Mouse (Mus musculus): ENCODE measurements at regions not wholly inside any gene's neighbourhood (a gene's known extent, or its start where the extent isn't known, plus 50 kb on each side); places are given as distances from the start of the nearest gene placed in this dataset.

GRCm38 (mm10) chr2:75287900-75288299, 371.2 kb upstream of the Hnrnpa3 start:
- Histone ChIP-seq H3K4me3 (no peak overlapping the region), H3K36me3 (no peaks in the 10 kb centered on the region), H3K9me3 (no peaks in the 10 kb centered on the region), H3K27ac (no peak overlapping the region), H3K4me1 (replicated peaks) (no peaks in the 10 kb centered on the region), H3K27me3 (ENCODE audit: insufficient read depth, poor library complexity, severe bottlenecking) (no peaks in the 10 kb centered on the region)
- WGBS = 91% methylated on average over 1 of the region's 1 CpGs
- no peak for DNase-seq (ENCODE audit: low spot score)

DNA sequence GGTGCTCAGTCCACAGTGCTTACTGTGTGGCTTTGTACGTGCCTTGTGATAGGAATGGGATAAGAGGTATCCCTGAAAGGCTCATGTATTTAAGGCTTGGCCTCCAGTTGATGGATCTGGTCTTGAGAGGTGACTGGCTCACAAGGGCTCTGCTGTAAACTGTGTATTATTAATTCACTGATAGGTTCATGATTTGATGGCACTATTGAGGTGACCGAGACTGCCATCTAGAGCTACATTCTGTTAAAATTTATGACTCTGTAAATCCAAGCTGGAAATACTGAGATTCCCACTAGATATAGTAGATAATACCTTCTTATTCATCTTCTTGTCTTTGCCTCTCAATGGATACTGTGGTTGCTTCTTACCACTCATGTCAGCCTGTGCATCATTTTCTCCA, 367.4 kb upstream of the Hnrnpa3 start:
- no peak for DNase-seq (ENCODE audit: low spot score)
- Histone ChIP-seq H3K27me3 (ENCODE audit: insufficient read depth, poor library complexity, severe bottlenecking) (no peaks in the 10 kb centered on the region), H3K4me3 (no peak overlapping the region), H3K27ac (no peak overlapping the region), H3K4me1 (replicated peaks) (no peaks in the 10 kb centered on the region), H3K36me3 (no peaks in the 10 kb centered on the region), H3K9me3 (no peaks in the 10 kb centered on the region)
- 95% methylated on average over 2 of the region's 2 CpGs for WGBS

- Histone ChIP-seq H3K27me3 (ENCODE audit: insufficient read depth, poor library complexity, severe bottlenecking) (0 out of 2 replicates have a peak, but pooled peaks cover 3% of the 10 kb centered on the region), H3K9me3 (no peaks in the 10 kb centered on the region), H3K27ac (no peak overlapping the region), H3K4me3 (no peak overlapping the region), H3K4me1 (replicated peaks) (no peaks in the 10 kb centered on the region; the same call in 1 of the 2 replicates), H3K36me3 (no peaks in the 10 kb centered on the region)
- WGBS = 80% methylated on average over 3 of the region's 3 CpGs
- no peak for DNase-seq (ENCODE audit: low spot score)
Measured at GRCm38 (mm10) chr2:75306821-75307220, 352.2 kb upstream of the Hnrnpa3 start.

GRCm38 (mm10) chr2:75311191-75311590, 347.9 kb upstream of the Hnrnpa3 start:
- Histone ChIP-seq H3K27ac (no peak overlapping the region), H3K27me3 (ENCODE audit: insufficient read depth, poor library complexity, severe bottlenecking) (peaks cover 6% of the 10 kb centered on the region; the same call in 1 of the 2 replicates), H3K36me3 (no peaks in the 10 kb centered on the region), H3K4me3 (no peak overlapping the region), H3K4me1 (replicated peaks) (no peaks in the 10 kb centered on the region; the same call in 1 of the 2 replicates), H3K9me3 (no peaks in the 10 kb centered on the region)
- WGBS = 56% methylated on average over 4 of the region's 4 CpGs
- DNase-seq (ENCODE audit: low spot score) = no peak

DNA sequence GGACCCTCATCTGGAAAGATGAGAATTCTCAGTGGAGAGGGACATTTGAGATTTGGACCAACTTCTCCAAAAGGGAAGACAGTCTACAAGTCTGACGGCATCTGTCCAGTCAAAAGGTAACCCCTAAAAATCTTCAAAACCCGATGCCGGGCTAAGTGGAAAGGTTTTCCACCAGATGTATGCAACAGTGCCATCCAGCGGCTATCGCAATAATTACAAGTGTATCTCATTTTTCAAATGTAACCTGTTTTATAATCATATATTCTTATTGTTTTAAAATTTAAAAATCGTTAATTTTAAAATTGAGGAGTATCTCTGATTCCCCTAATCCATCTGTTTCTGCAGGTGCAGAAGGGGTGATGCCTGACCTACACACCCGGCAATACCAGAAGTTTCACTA, 346.8 kb upstream of the Hnrnpa3 start:
- H3K4me1 ChIP-seq (replicated peaks) = no peaks in the 10 kb centered on the region; the same call in 1 of the 2 replicates
- no peak overlapping the region for H3K27ac ChIP-seq
- peaks cover 6% of the 10 kb centered on the region; the same call in 1 of the 2 replicates for H3K27me3 ChIP-seq (ENCODE audit: insufficient read depth, poor library complexity, severe bottlenecking)
- H3K36me3 ChIP-seq = no peaks in the 10 kb centered on the region
- H3K4me3 ChIP-seq = no peak overlapping the region
- no peaks in the 10 kb centered on the region for H3K9me3 ChIP-seq
- WGBS = 26% methylated on average over 7 of the region's 7 CpGs
- peak; percentile 29 for DNase-seq (ENCODE audit: low spot score)

DNA sequence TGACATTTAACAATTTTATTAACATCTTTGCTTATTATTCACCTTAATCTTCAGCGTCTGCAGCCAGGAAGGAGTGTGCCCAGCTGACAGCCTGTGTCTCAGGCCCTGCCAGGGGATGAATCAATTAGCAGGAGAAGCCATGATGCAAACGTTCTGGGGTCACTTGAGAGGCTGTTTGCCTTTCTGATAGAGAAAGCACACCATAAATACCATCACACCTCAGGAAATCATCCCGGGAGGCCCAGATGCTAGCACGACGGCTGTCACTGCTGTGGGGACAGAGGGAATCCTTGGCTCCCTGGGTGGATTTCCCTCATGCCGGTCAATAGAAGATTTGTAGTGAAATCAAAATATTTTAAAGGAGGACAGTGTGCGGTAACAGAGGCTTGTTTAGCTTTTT, 343.7 kb upstream of the Hnrnpa3 start:
- H3K27me3 ChIP-seq (ENCODE audit: insufficient read depth, poor library complexity, severe bottlenecking) = peaks cover 6% of the 10 kb centered on the region; the same call in 1 of the 2 replicates
- no peak for DNase-seq (ENCODE audit: low spot score)
- H3K9me3 ChIP-seq = no peaks in the 10 kb centered on the region
- WGBS = 56% methylated on average over 7 of the region's 7 CpGs
- no peak overlapping the region for H3K4me3 ChIP-seq
- no peak overlapping the region for H3K27ac ChIP-seq
- no peaks in the 10 kb centered on the region for H3K36me3 ChIP-seq
- H3K4me1 ChIP-seq (replicated peaks) = no peaks in the 10 kb centered on the region; the same call in 1 of the 2 replicates

GRCm38 (mm10) chr2:75318190-75318589, 340.9 kb upstream of the Hnrnpa3 start:
- no peaks in the 10 kb centered on the region for H3K27me3 ChIP-seq (ENCODE audit: insufficient read depth, poor library complexity, severe bottlenecking)
- no peak for DNase-seq (ENCODE audit: low spot score)

DNA sequence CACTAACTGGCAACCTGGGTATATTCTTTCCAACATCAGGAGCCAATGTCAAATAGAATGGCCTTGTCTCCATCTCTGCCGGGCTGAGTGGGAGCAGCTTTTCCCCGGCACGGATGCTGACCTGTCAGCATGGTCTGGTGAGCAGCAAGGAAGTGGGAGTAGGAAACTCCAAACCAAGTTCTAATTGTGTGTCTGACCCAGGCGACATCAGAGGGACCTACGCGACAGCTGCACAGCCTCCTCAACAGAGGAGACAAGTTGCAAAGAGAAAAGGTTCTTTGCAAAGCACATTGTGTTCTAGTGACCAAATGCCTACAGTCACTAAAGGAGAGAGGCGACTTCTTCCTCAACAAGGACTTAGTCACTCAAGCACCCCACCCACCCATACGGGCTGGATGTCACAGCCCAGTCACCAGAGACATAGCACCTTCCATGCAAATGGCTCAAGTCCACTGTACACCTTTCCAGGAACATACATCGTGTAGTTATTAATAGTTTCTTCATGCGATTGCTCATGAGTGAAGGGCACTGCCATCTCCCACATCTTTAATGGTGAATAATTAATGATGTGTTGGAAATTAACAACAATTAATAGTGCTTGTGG, 334.8 kb upstream of the Hnrnpa3 start:
- no peak for DNase-seq (ENCODE audit: low spot score)
- WGBS = 81% methylated on average over 10 of the region's 10 CpGs

More at GRCm38 (mm10) chr2:75318190-75318589, 340.9 kb upstream of the Hnrnpa3 start:
- Histone ChIP-seq H3K27ac (no peak overlapping the region), H3K4me3 (no peak overlapping the region), H3K36me3 (no peaks in the 10 kb centered on the region), H3K9me3 (no peaks in the 10 kb centered on the region), H3K4me1 (replicated peaks) (no peaks in the 10 kb centered on the region)
- 56% methylated on average over 5 of the region's 5 CpGs for WGBS

GRCm38 (mm10) chr2:75329598-75329997, 329.5 kb upstream of the Hnrnpa3 start:
- Histone ChIP-seq H3K27me3 (ENCODE audit: insufficient read depth, poor library complexity, severe bottlenecking) (no peaks in the 10 kb centered on the region), H3K9me3 (no peaks in the 10 kb centered on the region), H3K4me1 (replicated peaks) (no peaks in the 10 kb centered on the region), H3K27ac (no peak overlapping the region), H3K4me3 (no peak overlapping the region), H3K36me3 (no peaks in the 10 kb centered on the region)
- DNase-seq (ENCODE audit: low spot score) = no peak
- 78% methylated on average over 2 of the region's 2 CpGs for WGBS

More for the DNA sequence above, 334.8 kb upstream of the Hnrnpa3 start:
- Histone ChIP-seq H3K27ac (no peak overlapping the region), H3K4me1 (replicated peaks) (no peaks in the 10 kb centered on the region), H3K9me3 (no peaks in the 10 kb centered on the region), H3K27me3 (ENCODE audit: insufficient read depth, poor library complexity, severe bottlenecking) (no peaks in the 10 kb centered on the region), H3K36me3 (no peaks in the 10 kb centered on the region), H3K4me3 (no peak overlapping the region)

DNA sequence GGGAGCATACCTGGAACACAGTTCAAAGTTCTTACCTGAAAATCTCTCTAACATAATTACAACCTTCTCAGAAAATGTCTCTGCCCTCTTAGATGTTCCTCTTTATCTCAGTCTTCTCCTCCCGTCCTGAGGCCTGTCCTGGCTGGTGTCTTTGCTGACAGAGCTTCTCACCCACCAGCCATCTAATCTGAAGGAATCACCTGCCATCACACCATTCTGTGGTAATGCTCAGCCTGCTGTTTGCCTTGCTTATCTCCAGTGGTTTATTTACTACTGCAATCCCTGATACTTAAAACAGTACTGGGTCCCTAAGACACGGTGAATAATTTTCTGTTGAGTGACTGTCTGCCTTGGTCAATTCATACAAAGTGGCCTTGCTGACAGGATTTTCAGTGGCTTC, 317.8 kb upstream of the Hnrnpa3 start:
- Histone ChIP-seq H3K4me3 (no peak overlapping the region), H3K36me3 (no peaks in the 10 kb centered on the region), H3K27me3 (ENCODE audit: insufficient read depth, poor library complexity, severe bottlenecking) (no peaks in the 10 kb centered on the region), H3K9me3 (no peaks in the 10 kb centered on the region), H3K27ac (no peak overlapping the region), H3K4me1 (replicated peaks) (no peaks in the 10 kb centered on the region)
- DNase-seq (ENCODE audit: low spot score) = no peak
- WGBS = 79% methylated on average over 2 of the region's 2 CpGs

DNA sequence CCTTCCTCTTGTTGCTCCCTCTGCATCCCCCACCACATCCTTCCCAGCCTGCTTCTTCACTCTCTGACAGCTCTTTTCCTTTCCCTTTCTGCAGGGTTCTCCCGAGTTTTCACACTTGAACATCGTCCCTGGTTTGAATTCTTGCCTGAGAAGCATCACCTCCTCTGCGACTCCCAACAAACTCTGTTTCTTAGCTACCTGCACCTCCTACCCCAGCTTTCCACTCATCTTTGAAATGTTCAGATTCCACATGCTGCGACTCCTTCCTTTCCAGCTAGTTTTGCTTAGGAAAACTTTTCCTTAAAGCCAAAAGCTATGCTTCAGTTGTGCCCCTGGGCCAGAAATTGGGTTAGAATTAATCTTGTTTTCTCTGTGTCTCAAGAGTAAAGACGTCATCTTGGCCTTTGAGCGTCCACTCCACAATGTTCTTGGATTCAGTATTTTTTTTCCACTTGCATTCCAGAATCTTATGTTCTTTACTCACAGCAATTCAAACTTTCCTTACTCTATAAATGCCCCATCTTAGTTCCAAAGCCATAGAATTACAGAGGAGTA, 317.3 kb upstream of the Hnrnpa3 start:
- no peaks in the 10 kb centered on the region for H3K4me1 ChIP-seq (replicated peaks)
- WGBS = 82% methylated on average over 6 of the region's 6 CpGs
- no peak overlapping the region for H3K4me3 ChIP-seq
- DNase-seq (ENCODE audit: low spot score) = no peak
- no peaks in the 10 kb centered on the region for H3K27me3 ChIP-seq (ENCODE audit: insufficient read depth, poor library complexity, severe bottlenecking)
- no peaks in the 10 kb centered on the region for H3K9me3 ChIP-seq
- H3K27ac ChIP-seq = no peak overlapping the region
- H3K36me3 ChIP-seq = no peaks in the 10 kb centered on the region

DNA sequence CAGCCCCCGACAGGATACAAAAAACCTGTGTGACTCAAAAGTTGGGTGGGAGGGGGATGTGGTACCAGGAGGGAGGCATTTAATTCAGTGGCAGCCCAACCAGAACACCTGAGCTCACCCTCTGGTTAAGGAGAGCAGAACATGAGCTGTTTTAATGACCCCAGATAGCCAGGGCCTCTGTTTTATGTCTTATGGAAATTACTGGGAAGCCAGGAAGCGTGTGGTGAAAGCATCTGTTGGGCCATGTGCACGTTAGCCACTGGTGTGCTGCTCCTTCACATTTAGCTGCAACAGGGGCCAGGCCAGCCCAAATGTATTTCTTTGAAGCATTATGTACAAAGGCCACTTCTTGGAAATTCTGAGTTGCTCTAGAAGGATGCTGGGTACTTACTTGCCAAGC, 308.2 kb upstream of the Hnrnpa3 start:
- no peaks in the 10 kb centered on the region for H3K36me3 ChIP-seq
- no peak overlapping the region for H3K4me3 ChIP-seq
- H3K27me3 ChIP-seq (ENCODE audit: insufficient read depth, poor library complexity, severe bottlenecking) = no peaks in the 10 kb centered on the region
- H3K4me1 ChIP-seq (replicated peaks) = peaks cover 4% of the 10 kb centered on the region; the same call in 1 of the 2 replicates
- DNase-seq (ENCODE audit: low spot score) = no peak
- H3K27ac ChIP-seq = no peak overlapping the region
- WGBS = 83% methylated on average over 3 of the region's 3 CpGs
- H3K9me3 ChIP-seq = no peaks in the 10 kb centered on the region

DNA sequence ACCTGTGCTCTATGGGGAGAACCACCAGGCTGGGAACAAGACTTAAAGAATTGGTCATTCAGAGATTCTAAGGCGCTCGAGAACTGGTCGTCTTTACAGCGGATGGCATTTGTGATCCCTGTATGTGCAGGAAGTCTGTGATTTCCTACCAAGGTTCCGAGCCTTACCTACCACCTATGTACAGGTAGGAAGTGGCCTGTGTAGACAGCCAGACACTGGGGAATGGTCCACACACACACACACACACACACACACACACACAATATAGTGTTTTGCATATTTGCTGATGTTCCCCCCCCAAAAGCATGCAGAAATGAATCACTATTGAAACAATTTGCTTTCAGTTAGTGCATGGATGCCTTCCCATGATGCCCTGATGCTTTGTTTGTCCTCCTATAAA, 307.1 kb upstream of the Hnrnpa3 start:
- no peak overlapping the region for H3K4me3 ChIP-seq
- WGBS = 96% methylated on average over 5 of the region's 5 CpGs
- no peaks in the 10 kb centered on the region for H3K27me3 ChIP-seq (ENCODE audit: insufficient read depth, poor library complexity, severe bottlenecking)
- peaks cover 4% of the 10 kb centered on the region; the same call in 1 of the 2 replicates for H3K4me1 ChIP-seq (replicated peaks)
- no peaks in the 10 kb centered on the region for H3K9me3 ChIP-seq
- H3K27ac ChIP-seq = no peak overlapping the region
- DNase-seq (ENCODE audit: low spot score) = no peak
- H3K36me3 ChIP-seq = no peaks in the 10 kb centered on the region

Data from hindbrain, embryonic 10.5 days (tissue).